Mouse (Mus musculus): ENCODE data around the gene Gm11127. TPM values are rescaled to one million over a fixed set of nuclear protein-coding genes. Genes with fewer than 3 reads are reported as not detected.
"Not testable (repeated sequence)": the region's sequence is repeated elsewhere in the genome, so short reads cannot be mapped to it uniquely, and the experiment has no call there.

Gm11127 gene
- polyA plus RNA-seq, 2 experiments, result 0.03 TPM; not detected in 1

DNA sequence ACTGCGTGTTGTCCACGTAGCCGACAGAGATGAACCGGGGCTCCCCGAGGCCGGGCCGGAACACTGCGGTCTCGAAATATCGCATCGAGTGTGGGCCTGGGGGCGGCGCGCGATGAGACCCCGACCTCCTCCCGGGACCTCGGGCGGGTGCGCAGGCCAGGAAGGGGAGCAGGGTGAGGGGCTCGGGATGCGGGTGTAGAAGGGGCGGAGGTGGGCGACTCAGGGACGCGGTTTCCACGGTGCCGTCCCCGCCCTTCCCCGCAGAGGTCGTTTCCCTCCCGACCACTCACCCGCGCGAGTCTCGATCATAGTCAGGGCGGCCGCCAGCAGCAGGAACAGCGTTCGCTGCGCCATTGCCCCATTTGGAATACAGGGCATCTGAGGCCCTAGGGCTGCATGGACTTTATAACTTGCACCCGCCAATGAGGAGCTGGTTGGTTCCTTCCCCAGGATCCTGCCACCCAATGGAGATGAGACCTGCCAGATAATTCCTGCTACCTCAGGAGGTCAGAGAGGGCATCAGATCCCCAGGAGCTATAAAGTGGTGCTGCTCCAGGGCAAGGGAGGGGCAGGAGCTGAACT is 25.8 kb upstream of the Gm11127 start:
- no peak for DNase-seq (ENCODE audit: low read depth in 3 of 3, low spot score in 3 of 3)
- Histone ChIP-seq H3K9me3 (ENCODE audit: control insufficient read depth, low read length) (no peaks in the 10 kb centered on the region), H3K4me3 (ENCODE audit: insufficient read depth in 1 of 2, low read depth in 2 of 2, low read length in 2 of 2) (peak overlapping the region; percentile 49 to 56), H3K4me2 (ENCODE audit: low read depth) (peak overlapping the region; percentile 71), H3K27me3 (ENCODE audit: control insufficient read depth, insufficient read depth, low read length) (peaks cover 29% of the 10 kb centered on the region), H3K9ac (replicated peaks) (no peak overlapping the region), H3K36me3 (replicated peaks; ENCODE audit: control insufficient read depth, insufficient read depth, low read depth) (no peaks in the 10 kb centered on the region), H3K4me1 (replicated peaks; ENCODE audit: control insufficient read depth in 2 of 2, insufficient read depth in 2 of 2, low read length in 1 of 2) (no peaks in the 10 kb centered on the region), H3K27ac (no peak overlapping the region)
- 1% methylated on average over 42 of the region's 42 CpGs for WGBS (ENCODE audit: insufficient replicate concordance)
- no peak for ATAC-seq (ENCODE audit: insufficient read depth)
- TF ChIP-seq EP300 (IDR thresholded peaks at IDR 0.05; ENCODE audit: low read depth), result no peak
- no peak for TF ChIP-seq CTCF (IDR thresholded peaks at IDR 0.05; ENCODE audit: low read depth)

DNA sequence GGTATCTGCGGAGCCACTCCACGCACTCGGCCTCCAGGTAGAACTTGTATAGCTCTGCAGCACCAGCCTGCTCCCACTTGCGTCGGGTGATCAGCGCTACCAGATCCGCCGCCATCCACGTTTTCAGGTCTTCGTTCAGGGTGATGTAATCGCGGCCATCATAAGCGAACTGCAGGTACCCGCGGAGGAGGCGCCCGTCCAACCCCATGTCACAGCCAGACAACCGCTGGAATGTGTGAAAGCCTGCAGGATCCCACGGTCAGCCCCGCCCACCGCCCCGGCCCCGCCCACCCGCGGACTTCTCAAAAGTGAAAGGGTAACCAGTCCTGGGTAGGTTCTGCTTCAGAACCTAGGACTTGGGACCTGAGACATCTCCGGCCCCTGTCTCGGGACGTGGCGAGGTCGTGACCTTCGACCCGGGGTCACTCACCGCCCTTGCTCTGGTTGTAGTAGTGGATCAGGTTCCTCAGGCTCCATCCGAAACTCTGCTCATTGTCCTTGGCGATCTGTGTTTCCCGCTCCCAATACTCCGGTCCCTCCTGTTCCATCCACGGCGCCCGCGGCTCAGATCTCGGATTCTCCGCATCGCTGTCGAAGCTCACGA is 25.2 kb upstream of the Gm11127 start:
- no peaks in the 10 kb centered on the region for H3K36me3 ChIP-seq (replicated peaks; ENCODE audit: control insufficient read depth, insufficient read depth, low read depth)
- peaks cover 29% of the 10 kb centered on the region for H3K27me3 ChIP-seq (ENCODE audit: control insufficient read depth, insufficient read depth, low read length)
- no peak for DNase-seq (ENCODE audit: low read depth in 3 of 3, low spot score in 3 of 3)
- ATAC-seq (ENCODE audit: insufficient read depth), result no peak
- TF ChIP-seq EP300 (IDR thresholded peaks at IDR 0.05; ENCODE audit: low read depth), result no peak
- H3K4me3 ChIP-seq (ENCODE audit: insufficient read depth in 1 of 2, low read depth in 2 of 2, low read length in 2 of 2), result peak overlapping the region; percentile 49 to 56
- WGBS (ENCODE audit: insufficient replicate concordance), result under 1% methylated on average over 46 of the region's 46 CpGs
- no peaks in the 10 kb centered on the region for H3K4me1 ChIP-seq (replicated peaks; ENCODE audit: control insufficient read depth in 2 of 2, insufficient read depth in 2 of 2, low read length in 1 of 2)
- H3K4me2 ChIP-seq (ENCODE audit: low read depth), result peak overlapping the region; percentile 71
- H3K9ac ChIP-seq (replicated peaks), result no peak overlapping the region
- H3K9me3 ChIP-seq (ENCODE audit: control insufficient read depth, low read length), result no peaks in the 10 kb centered on the region
- H3K27ac ChIP-seq, result no peak overlapping the region

- not testable (repeated sequence) for DNase-seq (ENCODE audit: low read depth in 3 of 3, low spot score in 3 of 3); H3K27ac ChIP-seq; H3K9ac ChIP-seq (replicated peaks); H3K36me3 ChIP-seq (replicated peaks; ENCODE audit: control insufficient read depth, insufficient read depth, low read depth); H3K4me3 ChIP-seq (ENCODE audit: insufficient read depth in 1 of 2, low read depth in 2 of 2, low read length in 2 of 2); ATAC-seq (ENCODE audit: insufficient read depth); H3K4me1 ChIP-seq (replicated peaks; ENCODE audit: control insufficient read depth in 2 of 2, insufficient read depth in 2 of 2, low read length in 1 of 2); H3K9me3 ChIP-seq (ENCODE audit: control insufficient read depth, low read length)
- 28% methylated on average over 5 of the region's 6 CpGs for WGBS (ENCODE audit: insufficient replicate concordance)
- peaks cover 29% of the 10 kb centered on the region for H3K27me3 ChIP-seq (ENCODE audit: control insufficient read depth, insufficient read depth, low read length)
- peak overlapping the region; percentile 71; the same call in 1 of the 2 replicates for H3K4me2 ChIP-seq (ENCODE audit: low read depth)
Measured at GRCm38 (mm10) chr17:36082519-36083232, 24.5 kb upstream of the Gm11127 start.

- not testable (repeated sequence) for H3K4me1 ChIP-seq (replicated peaks; ENCODE audit: control insufficient read depth in 2 of 2, insufficient read depth in 2 of 2, low read length in 1 of 2); H3K4me3 ChIP-seq (ENCODE audit: insufficient read depth in 1 of 2, low read depth in 2 of 2, low read length in 2 of 2); H3K4me2 ChIP-seq (ENCODE audit: low read depth); H3K9ac ChIP-seq (replicated peaks); H3K27ac ChIP-seq; ATAC-seq (ENCODE audit: insufficient read depth); H3K36me3 ChIP-seq (replicated peaks; ENCODE audit: control insufficient read depth, insufficient read depth, low read depth); H3K9me3 ChIP-seq (ENCODE audit: control insufficient read depth, low read length); DNase-seq (ENCODE audit: low read depth in 3 of 3, low spot score in 3 of 3)
- H3K27me3 ChIP-seq (ENCODE audit: control insufficient read depth, insufficient read depth, low read length), result peaks cover 29% of the 10 kb centered on the region
Measured at GRCm38 (mm10) chr17:36081901-36082300, 23.7 kb upstream of the Gm11127 start.

DNA sequence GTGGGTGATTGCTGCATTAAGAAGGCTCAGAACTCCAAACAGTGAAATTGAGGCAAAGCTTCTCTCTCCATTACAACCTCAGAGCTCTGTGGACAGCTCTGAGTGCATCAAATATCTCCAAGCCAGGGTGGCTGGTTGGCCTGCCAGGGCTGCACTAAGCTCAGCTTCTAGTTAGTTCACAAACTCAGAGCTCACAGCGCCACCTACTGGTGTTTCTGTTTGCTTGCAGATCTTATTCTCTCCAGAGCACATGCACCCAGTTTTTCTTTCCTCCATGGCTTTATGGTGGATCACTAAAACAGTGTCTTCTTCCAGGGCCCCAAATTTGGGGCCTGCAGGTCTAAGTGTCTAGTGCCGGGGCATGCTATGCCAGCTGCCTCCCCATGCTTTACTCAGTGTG is 2.7 kb upstream of the Gm11127 start:
- Histone ChIP-seq H3K27me3 (ENCODE audit: control insufficient read depth, insufficient read depth, low read length) (no peaks in the 10 kb centered on the region), H3K9ac (replicated peaks) (no peak overlapping the region), H3K9me3 (ENCODE audit: control insufficient read depth, low read length) (no peaks in the 10 kb centered on the region), H3K4me3 (ENCODE audit: insufficient read depth in 1 of 2, low read depth in 2 of 2, low read length in 2 of 2) (no peak overlapping the region), H3K4me2 (ENCODE audit: low read depth) (no peak overlapping the region), H3K4me1 (replicated peaks; ENCODE audit: control insufficient read depth in 2 of 2, insufficient read depth in 2 of 2, low read length in 1 of 2) (no peaks in the 10 kb centered on the region), H3K27ac (no peak overlapping the region), H3K36me3 (replicated peaks; ENCODE audit: control insufficient read depth, insufficient read depth, low read depth) (no peaks in the 10 kb centered on the region)
- WGBS (ENCODE audit: insufficient replicate concordance), result 9% methylated on average over 2 of the region's 2 CpGs
- TF ChIP-seq CTCF (IDR thresholded peaks at IDR 0.05; ENCODE audit: low read depth) (peak; percentile 81), EP300 (IDR thresholded peaks at IDR 0.05; ENCODE audit: low read depth) (no peak)
- 0 out of 2 replicates have a peak, but pooled peaks have one; percentile 18 for ATAC-seq (ENCODE audit: insufficient read depth)
- peak; percentile 61 to 85 (median 82) for DNase-seq (ENCODE audit: low read depth in 3 of 3, low spot score in 3 of 3)

DNA sequence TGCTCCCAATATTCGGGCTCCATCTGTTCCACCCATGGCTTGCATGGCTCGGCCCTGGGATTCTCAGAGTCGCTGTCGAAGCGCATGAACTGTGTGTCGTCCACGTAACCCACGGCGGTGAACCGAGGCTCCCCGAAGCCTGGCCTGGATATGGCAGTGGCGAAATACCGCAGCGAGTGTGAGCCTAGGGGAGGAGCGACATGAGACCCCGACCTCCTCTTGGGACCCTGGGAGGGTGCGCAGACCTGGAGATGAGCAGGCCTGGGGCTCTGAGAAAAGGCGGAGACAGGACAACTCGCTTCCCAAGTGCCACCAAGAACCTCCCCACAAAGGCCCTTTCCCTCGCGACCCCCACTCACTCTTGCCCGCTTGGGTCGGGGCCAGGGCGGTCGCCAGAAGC is 244 bp downstream of the Gm11127 start:
- WGBS (ENCODE audit: insufficient replicate concordance), result 78% methylated on average over 23 of the region's 25 CpGs
- not testable (repeated sequence) for H3K36me3 ChIP-seq (replicated peaks; ENCODE audit: control insufficient read depth, insufficient read depth, low read depth); DNase-seq (ENCODE audit: low read depth in 3 of 3, low spot score in 3 of 3); H3K4me1 ChIP-seq (replicated peaks; ENCODE audit: control insufficient read depth in 2 of 2, insufficient read depth in 2 of 2, low read length in 1 of 2); H3K27ac ChIP-seq; H3K9ac ChIP-seq (replicated peaks); H3K4me2 ChIP-seq (ENCODE audit: low read depth); H3K9me3 ChIP-seq (ENCODE audit: control insufficient read depth, low read length); H3K27me3 ChIP-seq (ENCODE audit: control insufficient read depth, insufficient read depth, low read length); ATAC-seq (ENCODE audit: insufficient read depth); H3K4me3 ChIP-seq (ENCODE audit: insufficient read depth in 1 of 2, low read depth in 2 of 2, low read length in 2 of 2)

Measured in liver, embryonic 14.5 days (tissue).